Mouse (Mus musculus) E14TG2a.4 (cell line): ENCODE data around the gene Nudcd2.

Source experiments
- CTCF ChIP-seq: conservative IDR thresholded peaks from 2 replicates; pipeline ENCODE4 v1.5.1; 2014; ENCODE audit warnings: low read length
- NANOG ChIP-seq: IDR thresholded peaks from 2 replicates; pipeline ENCODE4 v1.6.1; 2014; ENCODE audit warnings: borderline replicate concordance, low read length, mixed read lengths

GRCm38 (mm10) chr11:40755109-40755627 lies 21.7 kb downstream of the Nudcd2 start, which contains the start of gene Ccng1:
- no peak for TF ChIP-seq CTCF
- TF ChIP-seq NANOG = no peak
